Mouse (Mus musculus) monocyte, adult 2 months (primary cell): ENCODE results near the gene Wiz.

Experiments used
- DNase-seq, 2 experiments: peaks; one replicate each; pipeline ENCODE4 v3.0.0; 2022; ENCODE audit warnings: low spot score in 2 of 2, low read depth in 1 of 2

Gene Wiz

GRCm38 (mm10) chr17:32382576-32382975 is 6.7 kb downstream of the Wiz start:
- DNase-seq, result no peak

- no peak for DNase-seq
Observed at GRCm38 (mm10) chr17:32378786-32379185, 10.5 kb downstream of the Wiz start.

GRCm38 (mm10) chr17:32377137-32377536 is 12.1 kb downstream of the Wiz start:
- DNase-seq, result no peak

DNA sequence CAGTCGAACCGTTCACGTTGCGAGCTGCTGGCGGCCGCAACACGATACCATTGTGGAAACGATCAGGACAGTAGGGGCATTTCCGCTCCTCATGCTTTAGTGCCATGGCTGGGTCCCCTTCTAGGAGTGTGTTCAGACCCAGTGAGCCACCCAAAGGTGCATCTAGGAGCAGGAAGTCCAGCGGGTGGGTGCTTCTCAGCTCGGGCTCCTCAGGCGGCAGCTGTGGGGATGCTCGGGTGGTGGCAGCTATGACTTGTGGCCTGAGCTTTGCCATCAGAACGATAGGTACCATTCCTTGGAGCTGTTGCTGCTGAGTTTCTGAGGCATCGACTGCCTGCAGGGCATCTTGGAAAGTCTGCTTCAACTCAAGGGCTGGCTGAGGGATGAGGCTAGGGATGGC is 12.8 kb downstream of the Wiz start:
- DNase-seq, result no peak

GRCm38 (mm10) chr17:32368991-32369578 is 20.2 kb downstream of the Wiz start:
- DNase-seq, result no peak

GRCm38 (mm10) chr17:32367706-32368105 is 21.5 kb downstream of the Wiz start:
- DNase-seq, result no peak

DNA sequence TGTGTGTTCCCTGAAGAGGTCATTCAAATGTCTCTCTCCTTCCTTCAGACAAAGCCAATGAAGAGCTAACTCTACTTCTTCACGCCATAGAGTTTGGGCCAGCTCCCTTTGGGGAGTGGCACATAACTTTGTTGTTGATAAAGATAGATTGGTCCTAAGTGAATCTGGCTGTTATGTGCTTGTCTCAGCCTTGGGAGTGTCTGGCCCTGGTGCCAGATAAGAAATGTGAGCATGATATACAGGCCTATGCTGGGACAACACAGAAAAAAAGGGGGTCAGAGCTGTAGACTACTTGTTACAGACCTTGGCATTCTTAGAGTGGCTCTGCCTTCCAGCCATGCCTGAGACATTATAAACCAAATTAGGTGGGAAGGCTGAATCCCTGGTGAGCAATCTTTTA is 23.9 kb downstream of the Wiz start:
- DNase-seq, result no peak

DNA sequence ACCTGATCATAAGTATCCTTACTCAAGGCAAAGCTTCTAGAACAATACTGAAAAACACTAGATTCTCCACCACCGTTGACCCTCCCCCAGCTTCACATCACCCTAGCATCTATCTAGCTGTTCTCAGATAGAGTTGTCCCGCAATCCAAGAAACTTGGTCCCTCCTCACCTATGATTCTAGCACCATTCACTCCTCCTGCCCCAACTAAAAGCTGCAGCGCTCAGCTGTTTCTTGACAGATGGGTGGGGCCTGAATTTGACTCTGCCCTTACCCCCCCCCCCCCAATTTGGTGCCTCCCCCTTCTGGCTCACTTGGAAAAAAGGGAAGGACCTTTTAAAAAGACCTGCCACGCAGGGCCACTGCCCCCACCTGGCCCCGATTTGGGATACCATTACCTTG is 24.4 kb downstream of the Wiz start:
- DNase-seq, result no peak

GRCm38 (mm10) chr17:32364331-32364730 is 24.9 kb downstream of the Wiz start:
- peak; percentile 52 to 61 for DNase-seq

- no peak for DNase-seq
Observed at GRCm38 (mm10) chr17:32363821-32364301, 25.4 kb downstream of the Wiz start.

DNA sequence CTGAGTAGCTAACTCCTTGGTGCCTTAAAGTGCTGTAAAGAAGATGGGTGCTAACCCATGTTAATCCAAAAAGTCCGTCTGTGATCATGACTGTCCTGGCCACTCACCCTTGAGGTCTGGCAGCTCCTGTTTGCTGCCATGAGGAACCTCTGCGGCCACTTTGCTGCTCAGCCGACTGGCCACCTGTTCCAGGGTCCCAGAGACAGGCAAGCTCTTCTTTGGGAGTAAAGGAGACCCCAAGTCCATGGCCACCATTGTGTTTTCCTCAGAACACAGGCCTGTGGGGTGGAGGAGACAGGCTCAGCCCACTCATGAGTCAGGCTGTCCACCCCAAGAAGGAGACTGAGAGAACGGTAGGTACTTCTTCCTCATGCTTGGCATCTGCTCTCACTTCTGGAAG is 26.6 kb downstream of the Wiz start:
- DNase-seq, result no peak

DNA sequence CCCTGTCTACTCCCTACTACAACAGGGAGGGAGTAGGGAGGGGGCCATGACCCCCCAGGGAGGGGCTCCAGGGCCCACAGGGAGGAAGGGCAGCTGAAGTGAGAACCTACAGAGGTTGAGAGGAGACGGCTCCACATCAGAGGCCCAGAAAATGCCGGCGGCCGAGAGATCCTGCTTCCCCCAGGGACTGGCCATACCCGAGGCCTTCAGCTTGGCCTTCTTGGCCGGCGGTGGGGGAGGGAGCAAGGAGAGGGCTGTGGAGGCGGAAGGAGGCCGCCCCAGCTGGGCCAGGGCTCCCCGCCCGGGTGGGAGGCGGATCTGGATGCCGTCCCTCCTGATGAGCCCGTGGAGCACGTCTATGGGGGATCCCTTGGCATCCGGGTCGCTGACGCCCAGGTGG is 29.3 kb downstream of the Wiz start:
- no peak for DNase-seq

- no peak for DNase-seq
Observed at GRCm38 (mm10) chr17:32358943-32359340, 30.3 kb downstream of the Wiz start.

- DNase-seq, result no peak
Observed at GRCm38 (mm10) chr17:32358192-32358942, 30.9 kb downstream of the Wiz start.

DNA sequence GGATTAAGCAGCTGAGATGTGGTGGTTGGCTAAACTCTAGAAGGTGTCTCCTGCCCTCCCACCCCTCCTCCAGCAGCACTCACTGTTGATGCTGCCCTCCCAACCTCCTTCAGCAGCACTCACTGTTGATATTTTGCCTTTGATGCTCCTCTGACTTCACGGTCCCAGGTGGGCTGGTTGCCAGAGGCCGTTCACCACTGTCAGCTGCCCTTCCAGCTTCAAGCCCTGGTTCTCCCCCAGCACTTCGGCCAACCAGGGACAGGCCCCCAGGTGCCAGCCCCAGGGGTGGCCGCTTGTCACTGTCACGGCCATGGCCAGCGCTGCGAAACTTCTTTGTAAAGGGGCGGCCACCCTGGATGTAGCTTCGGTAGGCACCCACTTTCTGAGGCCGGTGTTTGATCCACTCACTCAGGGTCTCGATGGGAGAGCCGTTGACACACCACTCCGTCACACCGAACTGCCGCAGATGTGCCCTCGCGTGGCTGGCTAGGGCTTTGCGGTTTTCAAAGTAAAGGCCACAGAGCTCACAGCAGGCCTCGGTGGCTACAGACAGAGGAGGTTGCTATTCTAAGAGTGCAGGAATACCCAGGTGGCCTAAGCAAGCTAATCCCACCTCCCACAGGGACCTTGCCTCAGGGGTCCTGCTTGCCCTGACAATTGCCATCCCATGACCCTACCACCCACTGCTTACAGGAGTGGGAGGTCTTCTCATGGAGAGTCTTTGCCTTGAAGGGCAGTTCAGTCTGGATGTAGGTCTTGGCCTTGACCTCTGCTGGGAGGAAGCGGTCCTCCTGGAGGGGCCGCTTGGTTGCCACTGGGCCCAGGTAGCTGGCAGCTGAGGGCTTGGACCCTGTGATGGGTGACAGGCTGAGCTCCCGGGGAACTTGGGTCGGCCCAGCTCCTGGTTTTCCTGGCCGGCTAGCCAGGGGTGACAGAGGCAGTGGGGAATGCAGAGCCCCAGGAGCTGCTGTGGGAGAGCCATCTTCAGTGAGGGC is 32.2 kb downstream of the Wiz start:
- no peak for DNase-seq

DNA sequence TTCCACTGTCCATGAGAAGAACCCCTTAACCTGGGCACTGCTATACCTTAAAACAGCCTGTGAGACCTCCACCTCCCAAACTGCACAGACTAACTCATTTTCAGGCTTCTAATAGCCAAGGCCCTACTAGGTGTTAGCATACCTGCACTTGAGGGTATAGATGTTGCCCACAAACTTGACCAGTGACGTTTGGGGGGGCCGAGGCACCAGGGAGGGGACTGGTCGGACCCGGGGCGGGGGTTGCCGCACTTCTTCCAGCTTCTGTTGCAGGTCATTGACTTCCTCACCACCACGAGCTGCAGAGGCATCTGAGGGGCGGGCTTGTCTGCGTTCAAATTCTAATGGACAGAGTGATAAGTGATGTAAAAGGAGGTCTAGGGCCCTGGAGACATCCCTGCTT is 33.0 kb downstream of the Wiz start:
- DNase-seq, result no peak

DNA sequence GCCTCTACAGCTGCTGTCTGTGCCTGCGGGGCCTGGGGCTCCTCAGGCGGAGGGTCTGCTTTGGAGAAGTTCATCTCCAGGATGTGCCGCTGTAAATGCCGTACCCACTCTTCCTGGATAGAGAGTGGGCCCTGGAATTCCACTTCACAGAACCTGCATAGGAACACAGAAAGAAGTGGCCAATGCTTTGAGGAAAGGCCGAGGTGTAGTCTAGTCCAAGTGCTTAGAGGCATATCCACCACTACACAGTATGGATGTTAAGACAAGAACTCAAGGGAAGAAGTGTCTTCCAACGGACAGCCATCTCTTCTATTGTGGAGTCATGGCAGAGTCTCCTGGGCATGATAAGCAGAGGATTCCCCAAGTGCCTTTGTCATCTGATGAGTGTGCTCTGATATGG is 34.2 kb downstream of the Wiz start:
- DNase-seq, result no peak

DNA sequence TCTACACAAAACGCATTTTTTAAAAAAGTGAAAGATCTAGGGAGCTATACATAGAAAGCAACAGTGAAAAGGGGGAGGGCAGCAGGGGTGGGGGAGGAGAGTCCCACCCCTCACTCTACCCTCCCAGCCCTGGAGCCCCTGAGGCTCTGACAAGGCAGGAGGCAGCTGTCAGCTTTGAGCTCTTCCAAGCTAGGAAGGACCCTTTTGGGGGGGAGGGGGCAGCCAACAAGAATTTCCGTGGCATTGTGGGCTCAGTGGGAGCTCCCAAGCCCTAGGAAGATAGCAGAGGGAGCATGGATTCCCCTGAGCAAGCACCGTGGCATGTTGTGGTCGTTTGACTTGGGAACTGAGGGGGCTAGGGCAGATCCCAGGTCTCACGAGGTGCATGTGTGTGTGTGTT is 35.0 kb downstream of the Wiz start:
- DNase-seq, result no peak

DNA sequence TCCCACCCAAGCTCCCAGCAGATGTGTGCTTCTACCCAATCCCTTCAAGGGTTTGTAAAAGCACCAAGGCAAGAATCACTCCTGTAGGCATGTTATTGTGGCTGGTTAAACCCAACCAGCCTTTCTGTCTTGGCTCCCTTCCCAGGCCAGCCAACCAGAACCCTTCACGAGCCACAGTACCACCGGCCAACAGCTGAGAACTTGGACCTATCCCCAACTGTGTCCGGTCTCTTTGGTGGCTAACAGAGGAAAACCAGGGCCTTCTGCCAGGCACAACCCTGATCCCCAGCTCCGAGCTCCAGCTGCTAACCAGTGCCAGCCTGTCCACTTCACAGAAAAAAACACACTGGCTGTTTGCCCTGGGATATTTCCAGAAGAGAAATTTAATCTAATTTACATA is 35.5 kb downstream of the Wiz start:
- DNase-seq, result no peak

DNA sequence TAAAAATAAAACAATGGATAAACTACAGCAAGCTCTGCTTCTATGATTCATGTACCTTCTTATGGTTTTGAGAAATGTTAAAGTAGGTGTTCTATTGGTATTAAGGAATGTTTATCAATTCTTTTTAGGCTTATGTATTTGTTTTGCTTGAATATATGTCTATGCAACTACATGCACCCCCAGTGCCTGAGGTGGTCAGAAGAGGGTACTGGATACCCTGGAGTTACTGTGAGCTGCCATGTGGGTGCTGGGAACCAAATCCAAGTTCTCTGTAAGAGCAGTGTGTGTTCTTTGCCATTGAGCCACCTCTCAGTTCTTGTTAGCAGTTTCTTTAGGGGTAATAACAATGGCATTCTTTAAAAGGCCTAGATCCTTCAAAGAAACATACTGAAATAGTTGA is 37.5 kb downstream of the Wiz start:
- no peak for DNase-seq

- no peak for DNase-seq
Observed at GRCm38 (mm10) chr17:32351269-32351668, 38.0 kb downstream of the Wiz start.
